Mouse (Mus musculus) testis, adult 2 months (tissue): ENCODE results near the gene Cacng2.

Experiments
- CTCF ChIP-seq: fragments of 200-500 bp; IDR thresholded peaks from 2 replicates; pipeline ENCODE4 v1.5.1; 2012; ENCODE audit warnings: low read depth, mild to moderate bottlenecking, inconsistent platforms, low read length, moderate library complexity; ENCODE audit not compliant: control insufficient read depth, insufficient read depth, insufficient replicate concordance
- POLR2A ChIP-seq: fragments of 200-500 bp; IDR thresholded peaks from 2 replicates; pipeline ENCODE4 v1.6.1; 2012; ENCODE audit warnings: low read depth, mild to moderate bottlenecking, inconsistent platforms, low read length, moderate library complexity; ENCODE audit not compliant: control insufficient read depth

- no peak for TF ChIP-seq POLR2A
- TF ChIP-seq CTCF, result no peak
Observed at GRCm38 (mm10) chr15:78099516-78099915, 20.3 kb downstream of the Cacng2 start.
